Mouse (Mus musculus): ENCODE measurements around the gene Klrb1. TPM values are rescaled to one million over a fixed set of nuclear protein-coding genes. Genes with fewer than 3 reads are reported as not detected.
A peak's percentile ranks its signal among the peaks of the same experiment; 100 is the strongest.
"Not testable (repeated sequence)": the region's sequence is repeated elsewhere in the genome, so short reads cannot be mapped to it uniquely, and the experiment has no call there.

The Klrb1 gene
- polyA plus RNA-seq, 1 experiment from 2014 or later, result not detected

DNA sequence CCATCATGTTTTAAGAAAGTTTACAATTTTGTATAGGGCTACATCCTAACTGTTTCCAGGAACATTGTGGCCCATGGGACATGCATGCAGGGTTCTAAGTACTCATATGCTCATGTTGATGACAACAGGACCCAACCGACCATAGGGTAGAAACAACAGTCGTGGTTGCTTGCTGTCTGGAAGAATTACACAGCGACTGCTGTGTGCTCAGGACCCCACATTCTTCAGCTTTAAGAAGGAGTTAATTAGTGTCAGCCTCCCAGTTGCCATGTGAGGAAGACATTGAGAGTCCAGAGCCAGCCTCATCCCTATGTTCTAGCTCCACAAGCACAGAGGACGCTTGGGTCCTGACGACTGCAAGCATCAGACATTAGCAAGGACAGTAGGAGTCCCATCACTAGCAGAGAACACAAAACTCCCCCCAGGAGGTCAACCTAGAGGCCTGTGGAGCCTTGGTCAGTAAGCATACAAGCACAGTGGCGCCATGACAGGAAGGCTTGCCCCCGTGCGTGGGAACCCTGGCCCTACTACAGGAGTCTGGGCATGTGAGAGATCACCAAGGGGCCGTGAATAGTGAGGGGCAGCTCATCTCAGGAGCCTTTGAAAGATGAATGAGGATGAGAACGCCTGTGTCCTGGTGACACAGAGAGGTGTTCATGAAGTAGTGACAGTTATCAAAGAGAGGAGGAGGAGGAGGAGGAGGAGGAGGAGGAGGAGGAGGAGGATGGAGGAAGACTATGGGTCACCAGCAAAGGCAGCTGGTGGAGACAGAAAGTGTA lies 40.2 kb upstream of the Klrb1 start:
- Histone ChIP-seq H3K4me3 (ENCODE audit: low read depth, low read length) (peak overlapping the region; percentile 39), H3K4me2 (ENCODE audit: low read depth, severe bottlenecking) (peak overlapping the region; percentile 58; the same call in 1 of the 2 replicates)
- 71% methylated on average over 10 of the region's 10 CpGs for WGBS
- H3K36me3 ChIP-seq (ENCODE audit: control insufficient read depth, insufficient read depth, low read length); ATAC-seq (ENCODE audit: insufficient number of reproducible peaks, low FRiP score, low TSS enrichment, low read depth); H3K4me1 ChIP-seq (ENCODE audit: control insufficient read depth, insufficient read depth, low read length); H3K27ac ChIP-seq (replicated peaks; ENCODE audit: low read depth, low read length); H3K27me3 ChIP-seq (ENCODE audit: control insufficient read depth, insufficient read depth, low read length); H3K9ac ChIP-seq (ENCODE audit: low read length); H3K9me3 ChIP-seq (ENCODE audit: control insufficient read depth, low read length); DNase-seq (ENCODE audit: low spot score): not testable (repeated sequence)

DNA sequence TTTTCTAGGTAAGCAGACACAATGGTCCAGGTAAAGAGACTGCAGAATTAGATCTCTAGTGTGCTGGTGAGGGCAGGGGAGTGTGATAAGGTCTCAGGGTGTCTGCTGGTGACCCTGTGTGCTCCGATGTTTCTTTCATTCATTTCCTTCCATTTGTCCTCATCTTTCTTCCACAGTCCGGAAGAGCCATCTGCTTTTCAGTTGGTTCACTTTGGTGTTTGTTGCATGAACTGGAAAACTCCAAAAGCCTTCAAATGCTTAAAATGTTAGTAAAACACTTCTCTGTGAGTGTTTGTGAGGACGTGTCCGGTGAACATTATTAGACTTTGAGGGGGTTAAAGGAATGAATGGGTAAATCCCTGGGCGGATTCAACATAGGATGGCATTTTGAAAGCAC lies 38.3 kb upstream of the Klrb1 start:
- peak; percentile 32 for DNase-seq (ENCODE audit: low spot score)
- no peak overlapping the region for H3K9ac ChIP-seq (ENCODE audit: low read length)
- 49% methylated on average over 5 of the region's 5 CpGs for WGBS

GRCm38 (mm10) chr6:128760416-128761143 lies 37.7 kb upstream of the Klrb1 start:
- not testable (repeated sequence) for H3K9me3 ChIP-seq (ENCODE audit: control insufficient read depth, low read length); H3K27ac ChIP-seq (replicated peaks; ENCODE audit: low read depth, low read length); H3K27me3 ChIP-seq (ENCODE audit: control insufficient read depth, insufficient read depth, low read length); H3K4me1 ChIP-seq (ENCODE audit: control insufficient read depth, insufficient read depth, low read length); H3K36me3 ChIP-seq (ENCODE audit: control insufficient read depth, insufficient read depth, low read length)
- DNase-seq (ENCODE audit: low spot score), result peak; percentile 96
- ATAC-seq (ENCODE audit: insufficient number of reproducible peaks, low FRiP score, low TSS enrichment, low read depth), result peak; percentile 70
- H3K9ac ChIP-seq (ENCODE audit: low read length), result peak overlapping the region; percentile 50; the same call in 1 of the 2 replicates
- WGBS, result 0% methylated on average over 44 of the region's 44 CpGs
- peak overlapping the region; percentile 64 for H3K4me3 ChIP-seq (ENCODE audit: low read depth, low read length)
- H3K4me2 ChIP-seq (ENCODE audit: low read depth, severe bottlenecking), result peak overlapping the region; percentile 24

More for the DNA sequence above, 38.3 kb upstream of the Klrb1 start:
- no peaks in the 10 kb centered on the region for H3K4me1 ChIP-seq (ENCODE audit: control insufficient read depth, insufficient read depth, low read length)
- peak overlapping the region; percentile 24 for H3K4me2 ChIP-seq (ENCODE audit: low read depth, severe bottlenecking)
- ATAC-seq (ENCODE audit: insufficient number of reproducible peaks, low FRiP score, low TSS enrichment, low read depth), result no peak
- peak overlapping the region; percentile 64 for H3K4me3 ChIP-seq (ENCODE audit: low read depth, low read length)
- no peaks in the 10 kb centered on the region for H3K36me3 ChIP-seq (ENCODE audit: control insufficient read depth, insufficient read depth, low read length)
- no peak overlapping the region for H3K27ac ChIP-seq (replicated peaks; ENCODE audit: low read depth, low read length)
- H3K9me3 ChIP-seq (ENCODE audit: control insufficient read depth, low read length), result no peaks in the 10 kb centered on the region
- no peaks in the 10 kb centered on the region for H3K27me3 ChIP-seq (ENCODE audit: control insufficient read depth, insufficient read depth, low read length)

GRCm38 (mm10) chr6:128760016-128760415 lies 37.2 kb upstream of the Klrb1 start:
- ATAC-seq (ENCODE audit: insufficient number of reproducible peaks, low FRiP score, low TSS enrichment, low read depth) (peak; percentile 20; the same call in 1 of the 2 replicates), DNase-seq (ENCODE audit: low spot score) (peak; percentile 93)
- not testable (repeated sequence) for H3K27ac ChIP-seq (replicated peaks; ENCODE audit: low read depth, low read length); H3K4me2 ChIP-seq (ENCODE audit: low read depth, severe bottlenecking); H3K36me3 ChIP-seq (ENCODE audit: control insufficient read depth, insufficient read depth, low read length); H3K9me3 ChIP-seq (ENCODE audit: control insufficient read depth, low read length); H3K4me1 ChIP-seq (ENCODE audit: control insufficient read depth, insufficient read depth, low read length); H3K27me3 ChIP-seq (ENCODE audit: control insufficient read depth, insufficient read depth, low read length)
- Histone ChIP-seq H3K9ac (ENCODE audit: low read length) (peak overlapping the region; percentile 50; the same call in 1 of the 2 replicates), H3K4me3 (ENCODE audit: low read depth, low read length) (peak overlapping the region; percentile 64)
- WGBS, result under 1% methylated on average over 22 of the region's 22 CpGs

DNA sequence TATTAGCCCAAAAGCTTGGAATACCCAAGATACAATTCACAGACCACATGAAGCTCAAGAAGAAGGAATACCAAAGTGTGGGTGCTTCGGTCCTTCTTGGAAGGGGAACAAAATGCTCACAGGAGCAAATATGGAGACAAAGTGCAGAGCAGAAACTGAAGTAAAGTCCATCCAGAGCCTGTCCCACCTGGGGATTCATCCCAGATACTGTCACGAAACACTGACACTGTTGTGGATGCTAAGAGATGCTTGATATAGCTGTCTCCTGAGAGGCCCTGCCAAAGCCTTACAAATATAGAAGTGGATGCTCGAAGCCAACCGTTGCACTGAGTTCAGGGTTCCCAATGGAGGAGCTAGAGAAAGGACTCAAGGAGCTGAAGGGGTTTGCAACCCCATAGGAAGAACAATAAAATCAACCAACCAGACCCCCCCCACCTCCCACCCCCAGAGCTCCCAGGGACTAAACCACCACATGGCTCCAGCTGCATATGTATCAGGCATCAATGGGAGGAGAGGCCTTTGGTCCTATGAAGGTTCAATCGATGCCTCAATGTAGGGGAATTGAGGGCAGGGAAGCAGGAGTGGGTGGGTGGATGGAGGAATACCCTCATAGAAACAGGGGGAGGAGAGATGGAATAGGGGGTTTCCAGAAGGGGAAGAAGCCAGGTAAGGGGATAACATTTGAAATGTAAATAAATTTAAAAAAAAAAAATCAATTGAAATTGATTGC lies 36.5 kb upstream of the Klrb1 start:
- no peak overlapping the region for H3K4me2 ChIP-seq (ENCODE audit: low read depth, severe bottlenecking)
- no peak for DNase-seq (ENCODE audit: low spot score)
- WGBS, result 87% methylated on average over 5 of the region's 5 CpGs
- H3K9me3 ChIP-seq (ENCODE audit: control insufficient read depth, low read length), result no peaks in the 10 kb centered on the region
- ATAC-seq (ENCODE audit: insufficient number of reproducible peaks, low FRiP score, low TSS enrichment, low read depth), result no peak
- no peaks in the 10 kb centered on the region for H3K36me3 ChIP-seq (ENCODE audit: control insufficient read depth, insufficient read depth, low read length)
- no peak overlapping the region for H3K9ac ChIP-seq (ENCODE audit: low read length)
- no peaks in the 10 kb centered on the region for H3K4me1 ChIP-seq (ENCODE audit: control insufficient read depth, insufficient read depth, low read length)
- no peaks in the 10 kb centered on the region for H3K27me3 ChIP-seq (ENCODE audit: control insufficient read depth, insufficient read depth, low read length)
- H3K4me3 ChIP-seq (ENCODE audit: low read depth, low read length), result no peak overlapping the region
- no peak overlapping the region for H3K27ac ChIP-seq (replicated peaks; ENCODE audit: low read depth, low read length)

GRCm38 (mm10) chr6:128755402-128755763 lies 32.5 kb upstream of the Klrb1 start:
- H3K4me1 ChIP-seq (ENCODE audit: control insufficient read depth, insufficient read depth, low read length); H3K9ac ChIP-seq (ENCODE audit: low read length); H3K27ac ChIP-seq (replicated peaks; ENCODE audit: low read depth, low read length); H3K4me3 ChIP-seq (ENCODE audit: low read depth, low read length); DNase-seq (ENCODE audit: low spot score); H3K9me3 ChIP-seq (ENCODE audit: control insufficient read depth, low read length); H3K4me2 ChIP-seq (ENCODE audit: low read depth, severe bottlenecking); H3K36me3 ChIP-seq (ENCODE audit: control insufficient read depth, insufficient read depth, low read length); ATAC-seq (ENCODE audit: insufficient number of reproducible peaks, low FRiP score, low TSS enrichment, low read depth); H3K27me3 ChIP-seq (ENCODE audit: control insufficient read depth, insufficient read depth, low read length): not testable (repeated sequence)
- WGBS, result 44% methylated on average over 4 of the region's 4 CpGs

DNA sequence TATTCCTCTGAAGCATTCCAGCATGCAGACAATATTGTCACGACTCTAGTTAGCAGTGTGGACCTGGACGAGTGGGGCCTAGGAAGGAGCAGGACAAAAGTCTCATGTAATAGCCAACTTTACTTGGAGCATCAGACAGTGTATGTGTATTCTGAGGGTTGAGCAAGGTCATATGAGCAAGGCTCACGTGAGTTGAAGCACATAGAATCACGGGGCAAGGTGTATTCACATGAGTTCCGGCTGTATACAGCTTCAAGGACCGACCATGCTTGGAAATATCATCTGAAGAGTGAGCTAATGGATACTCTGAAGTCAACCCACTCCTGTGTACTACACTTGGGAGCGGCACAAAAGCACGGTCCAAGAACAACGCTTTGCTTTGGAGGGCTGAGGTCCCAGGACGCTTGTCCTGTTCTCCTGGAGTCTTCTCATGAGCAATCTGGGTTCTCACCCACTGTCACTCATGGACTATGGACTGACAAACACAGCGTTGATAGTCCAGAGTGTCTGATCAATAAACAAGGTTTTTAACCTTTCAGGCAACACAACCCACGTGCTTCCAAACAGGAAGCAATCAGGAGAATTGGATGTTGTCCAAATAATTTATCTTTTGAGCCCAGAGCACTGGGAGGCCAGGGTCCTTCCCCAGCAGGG lies 32.0 kb upstream of the Klrb1 start:
- H3K4me1 ChIP-seq (ENCODE audit: control insufficient read depth, insufficient read depth, low read length); H3K9me3 ChIP-seq (ENCODE audit: control insufficient read depth, low read length); H3K4me3 ChIP-seq (ENCODE audit: low read depth, low read length); H3K27ac ChIP-seq (replicated peaks; ENCODE audit: low read depth, low read length); H3K27me3 ChIP-seq (ENCODE audit: control insufficient read depth, insufficient read depth, low read length); H3K36me3 ChIP-seq (ENCODE audit: control insufficient read depth, insufficient read depth, low read length); ATAC-seq (ENCODE audit: insufficient number of reproducible peaks, low FRiP score, low TSS enrichment, low read depth); H3K9ac ChIP-seq (ENCODE audit: low read length); DNase-seq (ENCODE audit: low spot score); H3K4me2 ChIP-seq (ENCODE audit: low read depth, severe bottlenecking): not testable (repeated sequence)
- WGBS, result 80% methylated on average over 12 of the region's 12 CpGs

DNA sequence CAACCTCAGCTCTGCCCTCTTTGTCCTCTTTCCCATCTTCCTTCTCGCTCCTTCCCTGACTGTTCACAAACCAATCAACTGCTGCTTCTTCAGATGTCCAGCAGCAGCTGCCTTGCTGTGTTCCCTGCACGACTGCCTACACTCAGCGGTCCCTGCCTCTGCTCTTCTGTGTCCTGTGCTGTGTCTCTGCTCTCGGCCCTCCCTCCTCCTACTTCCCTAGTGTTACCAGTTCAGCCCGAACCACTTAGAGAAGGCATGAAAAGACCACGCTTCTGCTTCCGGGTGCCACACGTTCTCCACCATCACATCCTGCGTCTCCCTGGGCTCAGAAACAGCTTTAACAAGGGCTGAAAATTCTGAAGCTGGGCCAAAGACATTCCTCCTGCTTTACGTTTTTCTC lies 31.4 kb upstream of the Klrb1 start:
- H3K9ac ChIP-seq (ENCODE audit: low read length), result 0 out of 2 replicates have a peak overlapping the region, but pooled peaks have one; percentile 12
- H3K4me2 ChIP-seq (ENCODE audit: low read depth, severe bottlenecking); H3K4me3 ChIP-seq (ENCODE audit: low read depth, low read length); H3K4me1 ChIP-seq (ENCODE audit: control insufficient read depth, insufficient read depth, low read length); H3K9me3 ChIP-seq (ENCODE audit: control insufficient read depth, low read length); H3K27ac ChIP-seq (replicated peaks; ENCODE audit: low read depth, low read length); H3K27me3 ChIP-seq (ENCODE audit: control insufficient read depth, insufficient read depth, low read length); H3K36me3 ChIP-seq (ENCODE audit: control insufficient read depth, insufficient read depth, low read length); DNase-seq (ENCODE audit: low spot score): not testable (repeated sequence)
- 48% methylated on average over 10 of the region's 10 CpGs for WGBS
- ATAC-seq (ENCODE audit: insufficient number of reproducible peaks, low FRiP score, low TSS enrichment, low read depth), result peak; percentile 68

Measured in limb, embryonic 11.5 days (tissue).